Mouse (Mus musculus) thymus, adult 2 months (tissue): ENCODE measurements around the gene Pogk.

ENCODE experiments used
- CTCF ChIP-seq: fragments of 200-500 bp; IDR thresholded peaks from 2 replicates; pipeline ENCODE4 v1.5.1; 2012; ENCODE audit warnings: mild to moderate bottlenecking, control low read depth, low read length, moderate library complexity, borderline replicate concordance; ENCODE audit not compliant: control insufficient read depth, poor library complexity, insufficient read depth; ENCODE audit errors: extremely low read depth
- POLR2A ChIP-seq: fragments of 200-500 bp; IDR thresholded peaks from 2 replicates; pipeline ENCODE4 v1.6.1; 2012; ENCODE audit warnings: mild to moderate bottlenecking, low read length, control low read depth, moderate library complexity; ENCODE audit not compliant: control insufficient read depth, poor library complexity, insufficient read depth; ENCODE audit errors: extremely low read depth

- no peak for TF ChIP-seq CTCF
- no peak for TF ChIP-seq POLR2A
Observed at GRCm38 (mm10) chr1:166342060-166342459, 67.6 kb downstream of the Pogk start.
